Mouse (Mus musculus) hindbrain, embryonic 13.5 days (tissue): ENCODE measurements at regions not wholly inside any gene's neighbourhood (a gene's known extent, or its start where the extent isn't known, plus 50 kb on each side); places are given as distances from the start of the nearest gene placed in this dataset.

Source experiments
- ATAC-seq: fragments of 200-750 bp; cut with Nextera tagmentation; 2 replicates; pipeline ENCODE4 v1.8.0; 2017; ENCODE audit warnings: moderate TSS enrichment; ENCODE audit not compliant: low FRiP score
- H3K27ac ChIP-seq: fragments of 300-500 bp; sonication (generic); 2 replicates; pipeline ENCODE4 v1.5.1; 2015; ENCODE audit warnings: inconsistent platforms, mild to moderate bottlenecking, moderate library complexity
- H3K27me3 ChIP-seq: fragments of 300-500 bp; sonication (generic); 2 replicates; pipeline ENCODE4 v1.6.1; 2015; ENCODE audit warnings: mild to moderate bottlenecking, inconsistent platforms
- H3K36me3 ChIP-seq: fragments of 300-500 bp; sonication (generic); 2 replicates; pipeline ENCODE4 v1.6.1; 2015; ENCODE audit warnings: mild to moderate bottlenecking, inconsistent platforms
- H3K4me1 ChIP-seq: fragments of 300-500 bp; sonication (generic); replicated peaks from 2 replicates; pipeline ENCODE4 v1.6.1; 2015; ENCODE audit warnings: inconsistent platforms
- H3K4me2 ChIP-seq: fragments of 300-500 bp; sonication (generic); 2 replicates; pipeline ENCODE4 v1.6.1; 2015; ENCODE audit warnings: inconsistent platforms, mild to moderate bottlenecking, moderate library complexity
- H3K4me3 ChIP-seq: fragments of 300-500 bp; sonication (generic); 2 replicates; pipeline ENCODE4 v1.5.1; 2015; ENCODE audit warnings: mild to moderate bottlenecking, inconsistent platforms
- H3K9ac ChIP-seq: fragments of 300-500 bp; sonication (generic); 2 replicates; pipeline ENCODE4 v1.6.1; 2015; ENCODE audit warnings: mild to moderate bottlenecking, inconsistent platforms
- H3K9me3 ChIP-seq: fragments of 300-500 bp; sonication (generic); 2 replicates; pipeline ENCODE4 v1.6.1; 2016; ENCODE audit warnings: inconsistent platforms
- WGBS: fragments of 180-500 bp; shearing (Covaris S2); methylation state at CpG from one replicate; pipeline ENCODE4 v1.1.7; 2015; 5-methylcytosine and 5-hydroxymethylcytosine counted together

DNA sequence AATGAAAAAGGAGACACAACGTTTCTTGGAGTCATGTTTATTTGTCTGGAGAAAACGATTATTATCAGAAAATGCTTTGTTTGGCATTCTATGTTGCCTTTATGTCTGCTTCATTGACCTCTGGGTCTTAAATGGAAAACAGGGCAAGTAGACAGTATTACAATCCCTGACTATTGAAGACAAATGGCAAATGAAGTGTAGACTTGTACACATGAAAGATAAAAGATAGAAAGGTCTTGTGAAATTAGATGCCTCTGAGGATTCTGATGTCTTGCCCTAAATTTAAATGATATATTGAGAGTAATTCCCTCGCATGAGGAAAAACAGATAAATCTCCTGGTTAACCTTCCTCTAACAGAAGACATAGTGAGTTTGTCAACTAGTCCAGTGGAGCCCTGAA lies 1186.7 kb downstream of the Slitrk1 start:
- H3K9me3 ChIP-seq = no peaks in the 10 kb centered on the region
- H3K4me3 ChIP-seq = no peak overlapping the region
- H3K27ac ChIP-seq = no peak overlapping the region
- no peak for ATAC-seq
- no peak overlapping the region for H3K9ac ChIP-seq
- H3K27me3 ChIP-seq = no peaks in the 10 kb centered on the region
- H3K4me1 ChIP-seq = no peaks in the 10 kb centered on the region
- H3K4me2 ChIP-seq = no peak overlapping the region
- 61% methylated on average over 3 of the region's 3 CpGs for WGBS
- H3K36me3 ChIP-seq = no peaks in the 10 kb centered on the region

DNA sequence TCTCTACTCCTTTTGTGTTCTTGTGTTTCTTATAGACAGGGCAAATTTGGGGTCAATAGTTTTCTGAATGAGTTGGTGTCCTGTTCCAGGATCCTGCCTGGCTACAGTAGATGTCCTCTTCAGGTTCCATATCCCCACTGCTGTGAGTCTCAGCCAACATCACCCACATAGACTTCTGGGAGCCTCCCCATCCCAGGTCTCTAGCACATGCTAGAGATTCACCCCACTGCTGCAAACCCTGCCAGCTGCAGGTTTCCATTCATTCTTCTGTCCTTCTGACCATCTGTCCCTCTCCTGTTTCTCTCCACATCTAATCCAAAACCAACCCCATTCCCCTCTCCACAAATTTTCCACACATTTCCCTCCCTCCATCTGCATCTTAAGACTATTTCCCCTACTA lies 1225.6 kb downstream of the Slitrk1 start:
- no peaks in the 10 kb centered on the region for H3K9me3 ChIP-seq
- H3K27ac ChIP-seq = no peak overlapping the region
- H3K36me3 ChIP-seq = no peaks in the 10 kb centered on the region
- H3K27me3 ChIP-seq = no peaks in the 10 kb centered on the region
- no peak overlapping the region for H3K4me3 ChIP-seq
- no peaks in the 10 kb centered on the region for H3K4me1 ChIP-seq
- H3K9ac ChIP-seq = no peak overlapping the region
- ATAC-seq = no peak
- no peak overlapping the region for H3K4me2 ChIP-seq

DNA sequence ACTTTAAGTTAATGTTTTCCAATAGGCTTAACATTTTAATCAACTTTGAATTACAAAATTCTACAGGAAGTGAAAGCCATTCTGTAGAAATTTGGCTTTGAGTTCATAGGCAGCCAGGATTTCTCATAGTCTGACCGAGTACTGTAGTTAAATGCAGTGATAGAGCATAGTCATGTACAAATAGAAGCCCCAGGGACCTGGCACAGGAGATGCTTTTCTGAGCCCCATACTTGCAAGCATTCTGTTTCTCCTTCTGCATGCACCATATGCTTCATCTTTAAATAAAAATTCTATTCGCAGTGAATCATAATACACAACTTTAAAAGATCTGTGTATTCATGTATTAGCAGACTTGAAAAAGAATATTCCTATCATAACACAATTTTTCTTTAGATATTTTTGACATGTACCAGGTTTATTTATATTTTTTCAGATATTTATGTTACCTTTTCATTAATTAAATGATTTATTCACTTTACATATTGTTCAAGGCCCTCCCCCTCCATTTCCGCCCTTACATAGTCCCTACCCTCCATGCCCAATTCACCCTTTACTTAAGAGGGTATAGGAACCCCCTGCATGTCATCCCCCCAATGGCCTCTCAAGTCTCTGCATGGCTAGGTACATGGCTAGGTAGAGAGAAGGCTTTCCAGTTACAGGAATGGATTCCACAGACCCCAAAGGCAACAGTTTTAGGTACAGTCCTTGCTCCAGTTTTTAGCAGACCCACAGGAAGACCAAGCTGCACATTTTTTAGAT lies 1226.5 kb downstream of the Slitrk1 start:
- 88% methylated on average over 3 of the region's 3 CpGs for WGBS

DNA sequence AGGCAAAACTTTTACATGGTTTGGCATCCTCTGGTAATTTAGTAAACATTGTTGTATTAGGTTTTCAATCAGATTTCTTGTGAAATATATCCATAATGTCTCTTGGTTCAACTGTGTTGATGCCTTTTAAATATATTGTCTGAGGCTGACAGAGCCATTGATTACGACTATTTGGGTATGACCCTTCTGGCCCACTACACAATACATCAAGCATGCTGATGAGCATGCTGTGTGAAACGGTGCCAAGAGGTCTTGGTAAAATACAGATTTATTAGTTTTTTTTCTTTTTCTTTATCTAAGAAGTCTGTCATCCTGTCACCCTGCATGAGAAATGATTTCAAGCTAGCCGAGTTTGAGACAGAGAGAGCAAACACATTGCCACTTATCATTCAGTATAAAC lies 1257.4 kb downstream of the Slitrk1 start:
- no peak for ATAC-seq
- Histone ChIP-seq H3K4me2 (no peak overlapping the region), H3K4me3 (no peak overlapping the region), H3K27me3 (no peaks in the 10 kb centered on the region), H3K36me3 (no peaks in the 10 kb centered on the region), H3K27ac (no peak overlapping the region), H3K4me1 (no peaks in the 10 kb centered on the region), H3K9ac (no peak overlapping the region), H3K9me3 (no peaks in the 10 kb centered on the region)
- WGBS = 27% methylated on average over 3 of the region's 3 CpGs

More for the DNA sequence above, 1226.5 kb downstream of the Slitrk1 start:
- no peak for ATAC-seq
- H3K4me1 ChIP-seq = no peaks in the 10 kb centered on the region
- H3K27ac ChIP-seq = no peak overlapping the region
- H3K9ac ChIP-seq = no peak overlapping the region
- H3K27me3 ChIP-seq = no peaks in the 10 kb centered on the region
- no peak overlapping the region for H3K4me3 ChIP-seq
- no peaks in the 10 kb centered on the region for H3K36me3 ChIP-seq
- H3K4me2 ChIP-seq = no peak overlapping the region
- H3K9me3 ChIP-seq = no peaks in the 10 kb centered on the region

DNA sequence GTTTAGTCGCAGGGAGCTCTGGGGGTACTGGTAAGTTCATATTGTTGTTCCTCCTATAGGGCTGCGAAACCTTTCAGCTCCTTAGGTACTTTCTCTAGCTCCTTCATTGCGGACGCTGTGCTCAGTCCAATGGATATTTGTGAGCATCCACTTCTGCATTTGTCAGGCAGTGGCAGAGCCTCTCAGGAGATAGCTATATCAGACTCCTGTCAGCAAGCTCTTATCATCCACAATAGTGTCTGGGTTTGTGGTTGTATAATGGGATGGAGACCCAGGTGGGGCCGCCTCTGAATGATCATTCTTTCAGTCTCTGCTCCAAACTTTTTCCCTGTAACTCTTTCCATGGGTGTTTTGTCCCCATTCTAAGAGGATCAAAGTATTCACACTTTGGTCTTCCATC lies 1298.5 kb downstream of the Slitrk1 start:
- Histone ChIP-seq H3K27me3 (no peaks in the 10 kb centered on the region), H3K9ac (no peak overlapping the region), H3K27ac (no peak overlapping the region), H3K4me3 (no peak overlapping the region), H3K4me1 (no peaks in the 10 kb centered on the region), H3K9me3 (no peaks in the 10 kb centered on the region), H3K4me2 (no peak overlapping the region), H3K36me3 (no peaks in the 10 kb centered on the region)
- no peak for ATAC-seq
- 95% methylated on average over 5 of the region's 5 CpGs for WGBS

DNA sequence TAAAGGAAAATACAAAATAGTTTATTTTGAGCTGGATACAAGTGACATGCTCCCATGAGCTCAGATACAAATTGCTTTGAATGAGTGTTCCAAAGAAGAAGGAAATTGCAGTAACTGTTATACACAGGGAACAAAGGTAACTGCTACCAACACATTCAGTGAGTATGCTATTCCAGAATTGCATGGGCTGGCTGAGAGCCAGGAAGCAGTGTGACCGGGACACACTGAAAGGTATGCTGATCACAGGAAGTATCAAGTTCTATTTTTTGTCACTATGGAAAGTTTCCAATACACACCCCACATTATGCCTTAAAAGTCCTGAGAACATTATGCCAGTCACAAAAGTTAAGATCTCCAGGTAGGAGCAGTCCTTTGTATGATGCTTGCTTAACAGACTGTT lies 1299.6 kb downstream of the Slitrk1 start:
- Histone ChIP-seq H3K4me3 (no peak overlapping the region), H3K27me3 (no peaks in the 10 kb centered on the region), H3K36me3 (no peaks in the 10 kb centered on the region), H3K27ac (no peak overlapping the region), H3K4me2 (no peak overlapping the region), H3K4me1 (no peaks in the 10 kb centered on the region), H3K9me3 (no peaks in the 10 kb centered on the region), H3K9ac (no peak overlapping the region)
- no peak for ATAC-seq
- 45% methylated on average over 1 of the region's 1 CpGs for WGBS

DNA sequence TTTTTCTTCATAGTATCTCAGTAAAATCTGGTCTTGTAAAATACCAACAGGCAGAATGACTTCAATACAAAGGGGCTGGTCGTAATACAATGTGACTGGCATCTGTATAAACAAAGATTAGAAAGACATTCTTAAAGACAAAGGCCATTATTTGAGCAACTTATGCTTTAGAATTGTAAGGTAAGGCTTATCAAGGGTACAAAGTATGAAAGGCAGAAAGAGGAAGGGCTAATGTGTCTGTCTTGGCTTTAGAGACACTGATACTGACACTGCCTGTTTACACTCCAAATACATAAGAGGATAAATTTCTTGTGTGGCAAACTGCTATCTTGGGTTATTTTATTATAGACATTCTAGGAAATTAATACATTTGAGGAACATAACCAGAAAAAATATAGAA lies 1310.8 kb downstream of the Slitrk1 start:
- Histone ChIP-seq H3K9ac (no peak overlapping the region), H3K27ac (no peak overlapping the region), H3K9me3 (peaks cover 3% of the 10 kb centered on the region), H3K27me3 (no peaks in the 10 kb centered on the region), H3K4me2 (no peak overlapping the region), H3K36me3 (no peaks in the 10 kb centered on the region), H3K4me3 (no peak overlapping the region), H3K4me1 (no peaks in the 10 kb centered on the region)
- ATAC-seq = no peak
- 84% methylated on average over 1 of the region's 1 CpGs for WGBS

DNA sequence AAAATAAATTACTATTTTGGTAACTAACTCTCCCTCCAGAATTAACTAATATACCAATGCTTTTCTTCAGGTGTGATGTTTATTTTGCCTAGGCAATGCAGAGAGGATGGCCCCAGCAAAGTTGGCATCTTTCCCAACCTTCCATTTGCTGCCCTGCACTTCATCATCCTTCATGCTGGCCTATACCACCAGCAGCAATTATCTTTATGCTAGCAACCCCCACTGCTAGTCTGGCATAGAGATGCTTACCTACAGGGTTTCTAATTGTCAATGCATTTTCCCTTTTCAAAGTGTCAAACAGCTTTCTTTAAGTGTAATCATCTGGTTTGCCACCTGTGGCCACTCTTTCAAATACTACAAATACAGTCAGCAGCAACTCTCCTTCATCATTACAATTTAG lies 1327.2 kb downstream of the Slitrk1 start:
- Histone ChIP-seq H3K27ac (no peak overlapping the region), H3K9me3 (no peaks in the 10 kb centered on the region), H3K36me3 (no peaks in the 10 kb centered on the region), H3K27me3 (no peaks in the 10 kb centered on the region), H3K9ac (no peak overlapping the region), H3K4me2 (no peak overlapping the region), H3K4me1 (no peaks in the 10 kb centered on the region), H3K4me3 (no peak overlapping the region)
- 0 out of 2 replicates have a peak, but pooled peaks have one; percentile 63 for ATAC-seq

DNA sequence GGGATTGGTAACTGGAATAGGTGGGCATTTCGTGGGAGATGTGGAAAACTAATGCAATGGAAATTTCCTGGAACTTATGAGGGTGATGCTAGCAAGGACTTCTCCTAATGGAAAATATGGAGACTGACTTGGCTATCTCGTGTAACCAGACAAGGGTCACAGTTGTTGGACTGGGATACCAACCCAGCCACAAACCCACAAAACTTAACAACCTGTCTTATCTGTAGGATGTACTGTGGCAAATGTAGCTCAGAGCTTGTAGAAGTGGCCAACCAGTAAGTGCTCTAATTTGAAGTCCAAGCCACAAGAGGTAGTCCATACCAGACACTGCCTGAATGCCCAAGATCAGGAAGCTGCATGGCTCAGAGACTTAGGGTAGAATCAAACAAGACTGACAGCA lies 1329.7 kb downstream of the Slitrk1 start:
- WGBS = 77% methylated on average over 2 of the region's 2 CpGs
- Histone ChIP-seq H3K9ac (no peak overlapping the region), H3K9me3 (no peaks in the 10 kb centered on the region), H3K27ac (no peak overlapping the region), H3K27me3 (no peaks in the 10 kb centered on the region), H3K4me1 (no peaks in the 10 kb centered on the region), H3K36me3 (no peaks in the 10 kb centered on the region), H3K4me3 (no peak overlapping the region), H3K4me2 (no peak overlapping the region)
- ATAC-seq = no peak

DNA sequence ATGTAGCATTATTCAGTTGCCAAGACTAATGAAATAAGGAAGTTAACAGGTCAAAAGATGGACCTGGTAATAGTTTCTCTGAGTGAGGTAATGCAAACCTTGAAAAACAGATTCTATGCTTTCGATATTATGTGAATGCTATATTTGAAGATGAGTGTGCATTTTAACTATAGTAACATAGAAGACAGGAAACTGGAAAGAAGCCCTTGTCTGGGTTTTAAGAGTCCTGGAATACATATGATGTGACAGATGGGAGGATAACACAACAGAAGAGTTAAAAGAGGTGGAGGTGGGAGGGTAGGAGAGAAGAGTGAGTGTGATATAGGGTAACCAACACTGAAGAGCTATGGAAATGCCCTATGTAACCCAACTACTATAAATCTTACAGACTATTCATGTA lies 1343.3 kb downstream of the Slitrk1 start:
- H3K4me2 ChIP-seq = no peak overlapping the region
- no peak for ATAC-seq
- no peak overlapping the region for H3K27ac ChIP-seq
- H3K9ac ChIP-seq = no peak overlapping the region
- H3K27me3 ChIP-seq = no peaks in the 10 kb centered on the region
- 85% methylated on average over 1 of the region's 1 CpGs for WGBS
- H3K9me3 ChIP-seq = no peaks in the 10 kb centered on the region
- H3K36me3 ChIP-seq = no peaks in the 10 kb centered on the region
- no peak overlapping the region for H3K4me3 ChIP-seq
- no peaks in the 10 kb centered on the region for H3K4me1 ChIP-seq

DNA sequence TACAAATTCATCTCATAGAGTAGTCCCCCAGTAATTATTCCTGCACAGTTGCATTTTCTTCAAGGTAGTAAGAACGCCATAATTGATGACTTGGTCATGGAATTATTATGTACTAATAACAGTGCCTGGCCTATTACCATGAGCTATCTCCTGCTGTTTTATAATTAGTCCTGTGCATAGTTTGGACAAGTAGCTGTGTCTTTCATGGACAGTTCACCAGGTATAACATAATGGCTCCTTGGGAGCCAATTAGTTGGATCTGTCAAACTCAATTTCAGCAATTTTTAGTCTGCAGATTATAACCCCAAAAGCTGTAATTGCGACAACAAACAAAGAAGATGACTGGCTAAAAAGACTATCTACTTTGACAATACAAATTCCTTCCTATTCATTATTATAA lies 1345.5 kb downstream of the Slitrk1 start:
- Histone ChIP-seq H3K9me3 (no peaks in the 10 kb centered on the region), H3K9ac (no peak overlapping the region), H3K4me3 (no peak overlapping the region), H3K27me3 (no peaks in the 10 kb centered on the region), H3K27ac (no peak overlapping the region), H3K36me3 (no peaks in the 10 kb centered on the region), H3K4me1 (no peaks in the 10 kb centered on the region), H3K4me2 (no peak overlapping the region)
- ATAC-seq = no peak
- 69% methylated on average over 2 of the region's 2 CpGs for WGBS
